Mouse (Mus musculus) lung, adult 2 months (tissue): ENCODE results near the gene Selenok. TPM values are rescaled to one million over a fixed set of nuclear protein-coding genes. Genes with fewer than 3 reads are reported as not detected.

Experiments used
- DNase-seq: peaks from one replicate; pipeline ENCODE4 v3.0.0; 2022
- H3K4me1 ChIP-seq: fragments of 200-500 bp; 2 replicates; pipeline ENCODE4 v1.6.1; 2011; ENCODE audit warnings: low read length; ENCODE audit not compliant: control insufficient read depth, insufficient read depth
- H3K4me3 ChIP-seq: fragments of 200-500 bp; replicated peaks from 2 replicates; pipeline ENCODE3; 2011; ENCODE audit warnings: low read depth, mild to moderate bottlenecking, control low read depth, low read length; ENCODE audit errors: extremely low read depth
- CTCF ChIP-seq: fragments of 200-500 bp; IDR thresholded peaks from 2 replicates; pipeline ENCODE4 v1.5.1; 2011; ENCODE audit warnings: mild to moderate bottlenecking, low read length, control low read depth; ENCODE audit not compliant: insufficient read depth
- POLR2A ChIP-seq: fragments of 200-500 bp; IDR thresholded peaks from 2 replicates; pipeline ENCODE4 v1.6.1; 2011; ENCODE audit warnings: low read depth, mild to moderate bottlenecking, control low read depth, low read length, borderline replicate concordance; ENCODE audit errors: extremely low read depth
- WGBS: fragments of 180-500 bp; shearing (Covaris S2); methylation state at CpG from one replicate; pipeline ENCODE4 v1.1.7; 2018; 5-methylcytosine and 5-hydroxymethylcytosine counted together
- polyA plus RNA-seq: library from polyadenylated mRNA; depleted of rRNA; stranded (reverse); fragments of >200 nt; gene quantifications from 2 replicates; pipeline ENCODE4 v1.2.3, GENCODE M21; 2012

Gene Selenok
- polyA plus RNA-seq, 1 experiment = 49.5 TPM

GRCm38 (mm10) chr14:29957393-29957792 is 10.7 kb upstream of the Selenok start:
- Histone ChIP-seq H3K4me3 (no peak overlapping the region), H3K4me1 (no peaks in the 10 kb centered on the region)
- no peak for DNase-seq
- TF ChIP-seq POLR2A = no peak
- TF ChIP-seq CTCF = no peak

- no peak for DNase-seq
- no peak for TF ChIP-seq POLR2A
- TF ChIP-seq CTCF = no peak
- 63% methylated on average over 7 of the region's 7 CpGs for WGBS
- Histone ChIP-seq H3K4me3 (peak overlapping the region; percentile 69), H3K4me1 (peaks cover 9% of the 10 kb centered on the region)
Observed at GRCm38 (mm10) chr14:29967611-29968010, 497 bp upstream of the Selenok start.

- DNase-seq = no peak
- H3K4me1 ChIP-seq = peaks cover 9% of the 10 kb centered on the region
- 89% methylated on average over 7 of the region's 7 CpGs for WGBS
- no peak overlapping the region for H3K4me3 ChIP-seq
- TF ChIP-seq CTCF (no peak), POLR2A (no peak)
Observed at GRCm38 (mm10) chr14:29971446-29971845, 3.3 kb downstream of the Selenok start.

GRCm38 (mm10) chr14:29971993-29972392 is 3.9 kb downstream of the Selenok start:
- peaks cover 9% of the 10 kb centered on the region for H3K4me1 ChIP-seq
- H3K4me3 ChIP-seq = no peak overlapping the region
- WGBS = 71% methylated on average over 5 of the region's 5 CpGs
- no peak for DNase-seq
- TF ChIP-seq CTCF (no peak), POLR2A (no peak)

GRCm38 (mm10) chr14:29976927-29977326 is 8.8 kb downstream of the Selenok start:
- peaks cover 2% of the 10 kb centered on the region for H3K4me1 ChIP-seq
- DNase-seq = no peak
- WGBS = 94% methylated on average over 6 of the region's 6 CpGs
- no peak overlapping the region for H3K4me3 ChIP-seq
- TF ChIP-seq CTCF (no peak), POLR2A (no peak)

- Histone ChIP-seq H3K4me1 (peaks cover 2% of the 10 kb centered on the region), H3K4me3 (peak within 1 kb of the TSS; percentile 100)
- peak; percentile 71 for TF ChIP-seq POLR2A
- TF ChIP-seq CTCF = no peak
- WGBS = under 1% methylated on average over 44 of the region's 44 CpGs
- DNase-seq = peak; percentile 95
Observed at GRCm38 (mm10) chr14:29978254-29979204, 10.4 kb downstream of the Selenok start, which contains the start of gene Actr8. Gene Actr8, plus strand, starts transcription at chr14:29978337.

- 92% methylated on average over 10 of the region's 10 CpGs for WGBS
Observed at GRCm38 (mm10) chr14:29980447-29981205, 12.5 kb downstream of the Selenok start.

GRCm38 (mm10) chr14:29986096-29986495 is 18.0 kb downstream of the Selenok start:
- TF ChIP-seq CTCF = no peak
- TF ChIP-seq POLR2A = no peak
- Histone ChIP-seq H3K4me1 (no peaks in the 10 kb centered on the region), H3K4me3 (no peak overlapping the region)
- 91% methylated on average over 4 of the region's 4 CpGs for WGBS
- DNase-seq = no peak

More at GRCm38 (mm10) chr14:29980447-29981205, 12.5 kb downstream of the Selenok start:
- 0 out of 2 replicates have a peak, but pooled peaks have one; percentile 30 for TF ChIP-seq CTCF
- no peak for TF ChIP-seq POLR2A
- Histone ChIP-seq H3K4me1 (peaks cover 2% of the 10 kb centered on the region), H3K4me3 (no peak overlapping the region)
- DNase-seq = no peak

- TF ChIP-seq POLR2A (no peak), CTCF (no peak)
Observed at GRCm38 (mm10) chr14:29987276-29987675, 19.2 kb downstream of the Selenok start.

More at GRCm38 (mm10) chr14:29987276-29987675, 19.2 kb downstream of the Selenok start:
- Histone ChIP-seq H3K4me3 (no peak overlapping the region), H3K4me1 (no peaks in the 10 kb centered on the region)
- 93% methylated on average over 6 of the region's 6 CpGs for WGBS
- no peak for DNase-seq
